Mouse (Mus musculus) lung, embryonic 14.5 days (tissue): Measurements from ENCODE around the gene Slc38a8. TPM values are rescaled to one million over a fixed set of nuclear protein-coding genes. Genes with fewer than 3 reads are reported as not detected.

Experiments used
- ATAC-seq: fragments of 200-750 bp; cut with Nextera tagmentation; 2 replicates; pipeline ENCODE4 v1.8.0; 2017; ENCODE audit warnings: mild to moderate bottlenecking, moderate TSS enrichment, moderate library complexity; ENCODE audit not compliant: insufficient read depth
- DNase-seq: peaks from one replicate; pipeline ENCODE4 v3.0.0-alpha.2; 2015
- H3K27ac ChIP-seq: fragments of 300-500 bp; sonication (generic); 2 replicates; pipeline ENCODE4 v1.5.1; 2014; ENCODE audit warnings: low read depth, mild to moderate bottlenecking, moderate library complexity
- H3K27me3 ChIP-seq: fragments of 300-500 bp; sonication (generic); 2 replicates; pipeline ENCODE4 v1.6.1; 2014; ENCODE audit warnings: low read length, control low read depth; ENCODE audit not compliant: insufficient read depth
- H3K36me3 ChIP-seq: fragments of 300-500 bp; sonication (generic); 2 replicates; pipeline ENCODE4 v1.6.1; 2014; ENCODE audit warnings: control low read depth; ENCODE audit not compliant: insufficient read depth
- H3K4me1 ChIP-seq: fragments of 300-500 bp; sonication (generic); 2 replicates; pipeline ENCODE4 v1.6.1; 2014; ENCODE audit warnings: antibody characterized with exemption, control low read depth; ENCODE audit not compliant: insufficient read depth
- H3K4me2 ChIP-seq: fragments of 300-500 bp; sonication (generic); 2 replicates; pipeline ENCODE4 v1.6.1; 2014; ENCODE audit warnings: mild to moderate bottlenecking
- H3K4me3 ChIP-seq: fragments of 300-500 bp; sonication (generic); 2 replicates; pipeline ENCODE4 v1.5.1; 2014; ENCODE audit warnings: low read depth, low read length
- H3K9ac ChIP-seq: fragments of 300-500 bp; sonication (generic); 2 replicates; pipeline ENCODE4 v1.6.1; 2014
- H3K9me3 ChIP-seq: fragments of 300-500 bp; sonication (generic); 2 replicates; pipeline ENCODE4 v1.6.1; 2016; ENCODE audit warnings: low read depth, low read length, control low read depth
- CTCF ChIP-seq: IDR thresholded peaks from 2 replicates; pipeline ENCODE4 v1.5.1; 2016; ENCODE audit warnings: antibody characterized with exemption, low read depth
- WGBS: fragments of 180-500 bp; shearing (Covaris S2); extraction: QIAGEN DNeasy Blood & Tissue Kit; methylation state at CpG from one replicate; pipeline ENCODE4 v1.1.7; 2014; 5-methylcytosine and 5-hydroxymethylcytosine counted together
- polyA plus RNA-seq: library from polyadenylated mRNA; unstranded; fragments of >200 nt; fragmentation: Nextera tagmentation; extraction: Ambion mirVana; gene quantifications from 2 replicates; pipeline ENCODE4 v1.2.1, GENCODE M21; 2014

Slc38a8 gene
- polyA plus RNA-seq, 1 experiment from 2014 or later = not detected

DNA sequence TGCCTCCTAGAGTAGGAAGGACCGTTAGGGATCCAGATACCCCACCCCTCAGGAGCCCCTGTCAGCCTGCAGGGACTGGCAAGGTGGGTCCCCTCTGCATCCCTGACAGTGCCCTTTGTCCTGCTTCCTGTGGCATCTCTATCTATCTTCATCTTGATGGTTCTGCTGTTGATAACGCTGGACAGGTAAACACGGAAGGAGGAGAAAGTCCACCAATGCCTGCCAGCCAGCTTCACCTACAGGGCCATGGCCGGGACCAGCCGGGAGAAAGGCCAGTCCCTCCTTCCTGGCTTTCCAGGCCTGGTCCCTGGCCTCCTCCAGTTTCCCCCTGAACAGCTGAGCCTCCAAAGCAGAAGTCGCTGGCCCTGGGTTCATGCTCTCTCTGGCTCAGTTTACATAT is 66.9 kb downstream of the Slc38a8 start:
- no peak for DNase-seq
- Histone ChIP-seq H3K9me3 (no peaks in the 10 kb centered on the region), H3K36me3 (no peaks in the 10 kb centered on the region), H3K4me1 (peaks cover 5% of the 10 kb centered on the region), H3K27ac (no peak overlapping the region), H3K4me2 (no peak overlapping the region), H3K4me3 (no peak overlapping the region), H3K9ac (no peak overlapping the region), H3K27me3 (no peaks in the 10 kb centered on the region)
- TF ChIP-seq CTCF = no peak
- 70% methylated on average over 6 of the region's 6 CpGs for WGBS
- no peak for ATAC-seq

DNA sequence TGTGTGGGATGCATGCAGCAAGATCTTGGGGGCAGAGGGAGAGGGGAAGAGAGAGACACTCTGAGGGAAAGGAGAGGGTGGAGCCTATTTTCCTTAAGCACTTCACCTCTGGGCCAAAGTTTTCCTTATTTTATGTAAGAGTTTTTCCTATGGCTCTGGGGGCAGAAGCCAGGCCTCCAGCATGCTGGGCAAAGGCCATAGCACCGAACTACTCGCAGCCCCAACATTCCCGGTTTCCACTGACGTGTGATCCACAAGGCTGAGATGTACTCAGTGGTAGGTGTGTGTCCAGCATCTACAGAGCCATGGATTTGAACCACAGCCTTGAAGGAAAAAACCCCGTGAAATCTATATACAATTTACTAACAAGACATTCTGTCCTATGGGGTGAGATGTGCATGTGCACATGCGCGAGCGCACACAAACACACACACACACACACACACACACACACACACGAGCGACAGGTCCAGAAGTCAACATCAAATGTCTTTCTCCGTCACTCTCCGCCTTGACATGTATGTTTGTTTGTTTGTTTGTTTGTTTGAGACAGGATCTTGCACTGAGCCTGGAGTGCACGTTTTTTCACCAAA is 67.8 kb downstream of the Slc38a8 start, which contains the start of gene Osgin1:
Gene Osgin1, plus strand, starts transcription at position 543 of the 593 bp plus-strand sequence.
- no peaks in the 10 kb centered on the region for H3K27me3 ChIP-seq
- H3K9me3 ChIP-seq = no peaks in the 10 kb centered on the region
- H3K4me2 ChIP-seq = no peak within 1 kb of the TSS
- no peak for DNase-seq
- no peak within 1 kb of the TSS for H3K4me3 ChIP-seq
- H3K9ac ChIP-seq = no peak within 1 kb of the TSS
- peaks cover 5% of the 10 kb centered on the region for H3K4me1 ChIP-seq
- TF ChIP-seq CTCF = no peak
- WGBS = 84% methylated on average over 13 of the region's 13 CpGs
- H3K27ac ChIP-seq = no peak within 1 kb of the TSS
- no peak for ATAC-seq
- no peaks in the 10 kb centered on the region for H3K36me3 ChIP-seq

DNA sequence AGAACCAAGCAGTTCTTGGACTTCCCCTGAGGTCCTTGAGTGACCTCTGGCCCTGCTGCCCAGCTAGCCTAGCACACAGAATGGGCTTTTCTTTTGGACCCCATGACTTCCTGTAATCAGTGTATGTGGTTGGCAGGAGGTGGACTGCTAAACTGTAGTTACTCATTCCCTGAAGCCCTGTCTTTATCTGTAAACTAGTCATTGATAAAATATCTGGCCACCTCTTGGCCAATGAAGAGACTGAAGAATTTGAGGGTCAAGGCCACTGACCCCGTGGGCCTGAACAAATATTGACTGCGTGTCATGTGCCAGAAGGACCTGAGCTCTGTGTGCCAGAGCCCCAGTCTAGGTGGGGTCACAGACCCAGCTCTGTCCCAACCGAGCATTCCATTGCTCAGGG is 69.1 kb downstream of the Slc38a8 start:
- Histone ChIP-seq H3K4me3 (no peak overlapping the region), H3K27me3 (no peaks in the 10 kb centered on the region), H3K36me3 (no peaks in the 10 kb centered on the region), H3K9me3 (no peaks in the 10 kb centered on the region), H3K27ac (no peak overlapping the region), H3K4me2 (no peak overlapping the region), H3K4me1 (peaks cover 5% of the 10 kb centered on the region), H3K9ac (no peak overlapping the region)
- DNase-seq (no peak), ATAC-seq (no peak)
- no peak for TF ChIP-seq CTCF
- WGBS = 36% methylated on average over 3 of the region's 3 CpGs

DNA sequence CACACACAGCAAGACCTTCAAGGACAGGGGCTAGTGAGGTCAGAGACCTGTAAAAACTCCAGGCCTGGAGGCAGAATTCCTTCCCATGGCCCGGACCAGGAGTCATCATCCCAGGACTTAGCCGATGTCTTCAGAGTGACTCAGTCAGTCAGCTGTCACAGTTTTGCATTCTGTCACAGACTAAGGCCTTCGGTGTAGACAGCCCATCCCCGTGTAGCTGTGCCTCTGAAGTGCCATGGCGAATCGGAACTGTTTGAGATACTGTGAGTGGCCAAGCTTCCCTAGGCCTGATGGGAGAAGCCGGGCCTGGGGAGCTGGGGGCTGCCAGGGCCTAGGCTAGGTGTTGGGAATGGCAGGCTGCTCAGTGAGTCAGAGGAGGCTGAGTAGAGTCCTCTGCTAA is 70.8 kb downstream of the Slc38a8 start:
- no peaks in the 10 kb centered on the region for H3K27me3 ChIP-seq
- H3K4me1 ChIP-seq = no peaks in the 10 kb centered on the region
- no peak overlapping the region for H3K27ac ChIP-seq
- WGBS = 76% methylated on average over 7 of the region's 7 CpGs
- no peak for ATAC-seq
- DNase-seq = no peak
- no peak overlapping the region for H3K4me2 ChIP-seq
- no peak overlapping the region for H3K4me3 ChIP-seq
- H3K9ac ChIP-seq = no peak overlapping the region
- H3K9me3 ChIP-seq = no peaks in the 10 kb centered on the region
- no peaks in the 10 kb centered on the region for H3K36me3 ChIP-seq
- TF ChIP-seq CTCF = no peak

DNA sequence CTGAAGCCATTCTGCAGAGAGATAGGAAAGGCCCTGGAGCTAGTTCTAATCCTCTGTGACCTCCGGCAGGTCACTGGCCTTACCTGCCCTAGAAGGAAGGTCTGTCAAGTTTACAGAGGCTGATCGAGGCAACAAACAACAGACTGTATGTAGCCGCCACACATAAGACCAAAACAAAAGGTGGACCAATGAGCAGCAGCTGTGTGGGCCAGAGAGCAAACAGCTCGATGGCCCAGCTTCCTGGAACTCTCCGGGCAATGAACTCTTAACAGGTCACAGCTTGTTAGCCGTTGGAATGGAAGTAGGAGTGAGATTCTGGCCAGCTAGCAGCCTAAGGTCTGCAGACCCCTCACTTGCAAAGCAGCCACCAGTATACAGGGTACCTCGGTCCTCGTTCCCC is 71.2 kb downstream of the Slc38a8 start:
- Histone ChIP-seq H3K27me3 (no peaks in the 10 kb centered on the region), H3K9ac (no peak overlapping the region), H3K4me2 (no peak overlapping the region), H3K9me3 (no peaks in the 10 kb centered on the region), H3K4me1 (no peaks in the 10 kb centered on the region), H3K27ac (no peak overlapping the region), H3K4me3 (no peak overlapping the region), H3K36me3 (no peaks in the 10 kb centered on the region)
- TF ChIP-seq CTCF = no peak
- no peak for ATAC-seq
- 62% methylated on average over 8 of the region's 8 CpGs for WGBS
- no peak for DNase-seq

Other genes starting within 250 kb of the Slc38a8 start
- 300 and 304 TPM in 2 replicates for gene Hsbp1, start 157.2 kb downstream of the Slc38a8 start, polyA plus RNA-seq
- 11.8 and 14.0 TPM in 2 replicates for gene Mlycd, start 106.8 kb downstream of the Slc38a8 start, polyA plus RNA-seq
- gene Osgin1, start 67.6 kb downstream of the Slc38a8 start, polyA plus RNA-seq = 0.53 and 0.85 TPM in 2 replicates
- 1.9 and 2.2 TPM in 2 replicates for gene Necab2, start 55.0 kb downstream of the Slc38a8 start, polyA plus RNA-seq
- 125 and 128 TPM in 2 replicates for gene Mbtps1, start 57.0 kb upstream of the Slc38a8 start, polyA plus RNA-seq
- gene Hsdl1, start 73.5 kb upstream of the Slc38a8 start, polyA plus RNA-seq = 25.9 and 26.8 TPM in 2 replicates
- gene Dnaaf1, start 73.5 kb upstream of the Slc38a8 start, polyA plus RNA-seq = 0.24 TPM in 1 of 2 replicates, not detected in the other
- 9.0 and 10.4 TPM in 2 replicates for gene Taf1c, start 103.5 kb upstream of the Slc38a8 start, polyA plus RNA-seq
- gene Adad2, start 111.0 kb upstream of the Slc38a8 start, polyA plus RNA-seq = 0.09 TPM in 1 of 2 replicates, not detected in the other
- gene Kcng4, start 134.0 kb upstream of the Slc38a8 start, polyA plus RNA-seq = not detected in 2 replicates
- 3.0 and 3.4 TPM in 2 replicates for gene Wfdc1, start 164.7 kb upstream of the Slc38a8 start, polyA plus RNA-seq
- gene Atp2c2, start 198.3 kb upstream of the Slc38a8 start, polyA plus RNA-seq = 1.8 and 1.9 TPM in 2 replicates